In genomic region chr7:99141919-99142606, GRCm38 (mm10) we compare ENCODE assay signal across 8 mouse cellular contexts. TPM values are rescaled to one million over a fixed set of nuclear protein-coding genes. Genes with fewer than 3 reads are reported as not detected.
DNase-seq lines count a peak whose midpoint lies in the region; ATAC-seq and TF ChIP-seq lines count a peak whose summit lies in the region.

No protein-coding gene starts in this region.

- H3K9ac ChIP-seq in heart, embryonic 13.5 days = peak overlapping the region; percentile 50; the same call in 1 of the 2 replicates
- H3K9ac ChIP-seq in liver, embryonic 13.5 days = peak overlapping the region; percentile 60

- peaks cover 18% of the 10 kb centered on the region for H3K79me3 ChIP-seq in C2C12 (ENCODE audit: low read depth)

- DNase-seq in heart, adult 8-10 months (ENCODE audit: low spot score) = no peak
- DNase-seq in liver, embryonic 13.5 days = no peak
- no peak for DNase-seq in gastrocnemius, postnatal 10 days
- DNase-seq in cerebellum, postnatal 4 days (ENCODE audit: low spot score in 2 of 2) = no peak
- no peak for DNase-seq in spleen, postnatal 10 days (ENCODE audit: low spot score in 2 of 2)

- H3K27ac ChIP-seq in heart, embryonic 13.5 days (replicated peaks) = 0 out of 2 replicates have a peak overlapping the region, but pooled peaks have one; percentile 16
- peak overlapping the region; percentile 24 for H3K27ac ChIP-seq in embryonic fibroblast, embryonic 13.5 days (ENCODE audit: insufficient read depth, low read length)
- no peak overlapping the region for H3K27ac ChIP-seq in liver, embryonic 13.5 days

- H3K36me3 ChIP-seq in heart, embryonic 13.5 days = no peaks in the 10 kb centered on the region
- no peaks in the 10 kb centered on the region for H3K36me3 ChIP-seq in C2C12 (ENCODE audit: control insufficient read depth, insufficient read depth)
- H3K36me3 ChIP-seq in liver, embryonic 13.5 days = no peaks in the 10 kb centered on the region

- peak overlapping the region; percentile 74 for H3K4me2 ChIP-seq in heart, embryonic 13.5 days
- H3K4me2 ChIP-seq in liver, embryonic 13.5 days = peak overlapping the region; percentile 94

- H3ac ChIP-seq in C2C12 (ENCODE audit: control insufficient read depth, insufficient read length, low read depth) = peak overlapping the region; percentile 42

- ATAC-seq in heart, embryonic 13.5 days (ENCODE audit: extremely low read depth, insufficient number of reproducible peaks, low FRiP score, low TSS enrichment) = no peak
- no peak for ATAC-seq in liver, embryonic 13.5 days (ENCODE audit: low read depth)

- H3K4me1 ChIP-seq in heart, embryonic 13.5 days = peaks cover 43% of the 10 kb centered on the region
- peaks cover 10% of the 10 kb centered on the region for H3K4me1 ChIP-seq in embryonic fibroblast, embryonic 13.5 days (ENCODE audit: control insufficient read depth, insufficient read depth, low read length)
- peaks cover 45% of the 10 kb centered on the region for H3K4me1 ChIP-seq in liver, embryonic 13.5 days (replicated peaks)

- no peak for TF ChIP-seq CTCF in C2C12 (IDR thresholded peaks at IDR 0.05; ENCODE audit: control insufficient read depth, insufficient read depth, insufficient read length)
- no peak for TF ChIP-seq CTCF in embryonic fibroblast, embryonic 13.5 days (IDR thresholded peaks at IDR 0.05; ENCODE audit: borderline replicate concordance, insufficient read depth, low read length)

- H3K79me2 ChIP-seq in C2C12 (ENCODE audit: control insufficient read depth, insufficient read depth) = peaks cover 37% of the 10 kb centered on the region

- H3K4me3 ChIP-seq in heart, embryonic 13.5 days = peak overlapping the region; percentile 84
- peak overlapping the region; percentile 29 for H3K4me3 ChIP-seq in C2C12 (ENCODE audit: insufficient read depth, poor library complexity, severe bottlenecking)
- H3K4me3 ChIP-seq in embryonic fibroblast, embryonic 13.5 days (ENCODE audit: insufficient read depth, low read length) = peak overlapping the region; percentile 49
- peak overlapping the region; percentile 99 for H3K4me3 ChIP-seq in liver, embryonic 13.5 days (replicated peaks)

- H3K9me3 ChIP-seq in heart, embryonic 13.5 days = no peaks in the 10 kb centered on the region
- no peaks in the 10 kb centered on the region for H3K9me3 ChIP-seq in liver, embryonic 13.5 days (replicated peaks)

- no peaks in the 10 kb centered on the region for H3K27me3 ChIP-seq in heart, embryonic 13.5 days (replicated peaks)
- H3K27me3 ChIP-seq in C2C12 (ENCODE audit: control insufficient read depth, insufficient read depth, insufficient read length) = no peaks in the 10 kb centered on the region
- H3K27me3 ChIP-seq in liver, embryonic 13.5 days = 0 out of 2 replicates have a peak, but pooled peaks cover 3% of the 10 kb centered on the region

- 33% methylated on average over 12 of the region's 12 CpGs for WGBS in heart, embryonic 13.5 days
- 34% methylated on average over 12 of the region's 12 CpGs for WGBS in liver, embryonic 13.5 days (ENCODE audit: insufficient replicate concordance)

- no peak for TF ChIP-seq POLR2A in embryonic fibroblast, embryonic 13.5 days (IDR thresholded peaks at IDR 0.05; ENCODE audit: low read depth, low read length)

TF ChIP-seq in C2C12, 6 proteins besides CTCF, POLR2A, EP300 and RAD21:
- no peak for TF ChIP-seq CEBPB (IDR thresholded peaks at IDR 0.05; ENCODE audit: low read depth)
- no peak for TF ChIP-seq FOSL1 (IDR thresholded peaks at IDR 0.05; ENCODE audit: insufficient read depth, low read length, poor library complexity, severe bottlenecking)
- TF ChIP-seq MYOG (IDR thresholded peaks at IDR 0.05; ENCODE audit: control insufficient read depth, extremely low read depth, insufficient read length) = no peak
- TF ChIP-seq MYOD1 (IDR thresholded peaks at IDR 0.05; ENCODE audit: control insufficient read depth, insufficient read length, low read depth) = no peak
- TF ChIP-seq USF1 (IDR thresholded peaks at IDR 0.05; ENCODE audit: low read depth) = no peak
- no peak for TF ChIP-seq MAX (IDR thresholded peaks at IDR 0.05)

RNA-seq across cellular contexts. Expression of gene Uvrag, which starts 1.1 kb away (rescaled TPM):
- 14.8 and 15.5 TPM in 2 replicates for polyA plus RNA-seq in heart, embryonic 13.5 days (2015; fragmentation: Nextera tagmentation; extraction: Ambion mirVana)
- total RNA-seq in heart, adult 8-10 months (2022) = 10 to 100 TPM; 17.5 to 22.1 (median 20.3) TPM
- 9.0 TPM for polyA plus RNA-seq in C2C12 (2012; fragmentation: generic; extraction: Trizol)
- polyA plus RNA-seq in embryonic fibroblast, embryonic 13.5 days (2011; ENCODE audit: insufficient read length, low read depth, missing spikeins) = 40.2 and 40.8 TPM in 2 replicates
- 8.9 and 9.0 TPM in 2 replicates for polyA plus RNA-seq in liver, embryonic 13.5 days (2015; fragmentation: Nextera tagmentation; extraction: Ambion mirVana)
- total RNA-seq in gastrocnemius, postnatal 10 days (2021) = 10 to 100 TPM; 18.4 to 25.0 TPM

RNA-seq across cellular contexts. Expression of gene Dgat2, which starts 40.5 kb away (rescaled TPM):
- polyA plus RNA-seq in heart, embryonic 13.5 days (2015; fragmentation: Nextera tagmentation; extraction: Ambion mirVana) = 10.6 and 13.0 TPM in 2 replicates
- 100 to 1,000 TPM; 341 to 454 (median 381) TPM for total RNA-seq in heart, adult 8-10 months (2022)
- 3.0 TPM for polyA plus RNA-seq in C2C12 (2012; fragmentation: generic; extraction: Trizol)
- 2.9 and 4.7 TPM in 2 replicates for polyA plus RNA-seq in embryonic fibroblast, embryonic 13.5 days (2011; ENCODE audit: insufficient read length, low read depth, missing spikeins)
- polyA plus RNA-seq in liver, embryonic 13.5 days (2015; fragmentation: Nextera tagmentation; extraction: Ambion mirVana) = 71.1 and 73.4 TPM in 2 replicates
- 10 to 100 TPM; 11.4 to 15.6 TPM for total RNA-seq in gastrocnemius, postnatal 10 days (2021)

Comparison
In these comparisons a context has a peak if more than half of its experiments do, and no peak if none do; other contexts are left out.
1. H3K4me3 ChIP-seq: peak in every context shown above with its lines; median percentile 99 in liver, embryonic 13.5 days; 84 in heart, embryonic 13.5 days; 49 in embryonic fibroblast, embryonic 13.5 days; 29 in C2C12.